Mouse (Mus musculus): ENCODE data around the gene 2010111I01Rik. TPM values are rescaled to one million over a fixed set of nuclear protein-coding genes. Genes with fewer than 3 reads are reported as not detected.

Gene 2010111I01Rik
- polyA plus RNA-seq, 1 experiment: not detected

DNA sequence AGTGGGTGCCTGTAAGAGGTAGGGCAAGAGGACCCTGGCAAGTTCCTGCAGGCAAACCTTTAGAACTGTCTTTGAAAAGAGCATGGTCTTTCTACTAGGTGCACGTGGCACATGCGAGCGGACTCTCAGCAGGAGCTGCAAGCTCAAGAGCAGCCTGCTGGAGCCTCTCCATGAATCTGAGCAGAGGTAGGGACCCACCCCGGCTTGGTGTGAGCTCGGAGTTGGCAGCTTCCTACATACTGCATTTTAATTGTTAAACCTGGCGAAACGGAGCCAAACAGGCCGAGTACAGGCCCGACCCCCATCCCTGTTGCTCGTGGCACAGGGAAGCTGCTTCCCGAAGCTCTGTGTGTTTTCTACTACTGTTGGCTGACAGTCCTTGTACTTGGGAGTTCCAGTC is 331.6 kb downstream of the 2010111I01Rik start:
- Histone ChIP-seq H3K4me3 (ENCODE audit: insufficient read depth, low read depth, low read length) (no peak overlapping the region), H3K27ac (ENCODE audit: insufficient read depth, low read depth, low read length) (no peak overlapping the region), H3K4me1 (ENCODE audit: control insufficient read depth, insufficient read depth, low read length) (peaks cover 16% of the 10 kb centered on the region)
- TF ChIP-seq CTCF (IDR thresholded peaks at IDR 0.05; ENCODE audit: insufficient read depth, low read depth, low read length) (no peak), POLR2A (IDR thresholded peaks at IDR 0.05; ENCODE audit: insufficient read depth, low read depth, low read length) (no peak)
- 76% methylated on average over 11 of the region's 11 CpGs for WGBS

DNA sequence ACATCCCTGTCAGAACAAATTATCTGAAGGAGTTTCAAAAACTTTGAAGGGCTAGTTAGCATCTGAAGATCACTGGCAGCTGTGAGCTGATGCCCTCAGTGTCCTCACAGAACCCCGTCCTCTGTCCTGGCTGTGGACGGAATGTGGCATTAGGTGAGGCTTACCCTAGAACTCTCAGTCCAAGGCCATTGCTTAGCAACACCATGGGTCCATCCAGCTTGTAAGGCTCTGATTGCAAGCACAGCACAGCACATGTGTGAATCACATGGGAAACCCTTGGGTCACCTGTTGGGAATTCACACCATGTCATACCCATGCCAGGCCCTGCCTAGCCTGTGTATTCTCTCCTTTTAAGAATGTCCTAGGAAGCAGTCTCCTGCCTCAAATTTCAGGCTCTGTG is 332.3 kb downstream of the 2010111I01Rik start:
- peaks cover 16% of the 10 kb centered on the region for H3K4me1 ChIP-seq (ENCODE audit: control insufficient read depth, insufficient read depth, low read length)
- H3K27ac ChIP-seq (ENCODE audit: insufficient read depth, low read depth, low read length): no peak overlapping the region
- 97% methylated on average over 2 of the region's 2 CpGs for WGBS
- no peak overlapping the region for H3K4me3 ChIP-seq (ENCODE audit: insufficient read depth, low read depth, low read length)
- no peak for TF ChIP-seq POLR2A (IDR thresholded peaks at IDR 0.05; ENCODE audit: insufficient read depth, low read depth, low read length)
- TF ChIP-seq CTCF (IDR thresholded peaks at IDR 0.05; ENCODE audit: insufficient read depth, low read depth, low read length): no peak

DNA sequence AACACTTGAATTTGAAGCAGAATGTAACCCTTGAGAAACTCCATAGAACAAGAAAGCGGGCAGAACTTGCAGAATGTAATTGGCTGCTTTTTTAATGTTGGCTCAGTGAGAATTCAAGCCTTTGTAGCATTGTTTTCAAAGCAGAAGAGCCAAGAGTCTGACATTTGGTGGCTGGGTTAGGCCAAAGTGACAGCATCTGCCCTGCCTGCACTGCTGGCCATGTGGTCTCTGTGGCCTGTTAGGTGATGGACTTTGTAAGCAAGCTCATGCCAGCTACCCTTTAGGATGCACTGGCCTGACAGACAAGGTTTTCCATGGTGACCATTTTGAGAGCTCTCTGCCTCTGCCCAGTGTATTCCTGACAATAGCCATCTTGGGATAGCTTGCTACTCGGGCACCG is 333.2 kb downstream of the 2010111I01Rik start:
- Histone ChIP-seq H3K27ac (ENCODE audit: insufficient read depth, low read depth, low read length) (no peak overlapping the region), H3K4me3 (ENCODE audit: insufficient read depth, low read depth, low read length) (no peak overlapping the region)

DNA sequence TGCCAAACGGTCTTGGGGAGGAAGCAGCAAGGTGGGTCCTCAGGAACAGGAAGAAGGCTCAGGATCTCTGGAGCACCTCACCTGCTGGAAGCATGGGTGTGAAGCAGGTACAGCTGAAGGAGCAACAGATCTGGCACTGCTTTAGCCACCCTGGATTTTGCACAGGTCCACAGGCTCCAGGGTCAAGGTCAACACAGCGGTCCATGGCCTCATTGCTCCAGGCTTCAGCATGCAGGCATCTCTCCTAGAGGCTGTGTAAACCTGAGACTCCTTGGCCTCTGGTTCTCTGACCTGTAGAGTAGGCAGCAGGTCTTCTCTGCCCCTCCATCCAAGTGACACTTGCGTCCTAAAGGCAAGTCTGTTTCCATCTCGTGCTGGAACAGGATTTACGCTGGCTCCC is 334.2 kb downstream of the 2010111I01Rik start:
- TF ChIP-seq POLR2A (IDR thresholded peaks at IDR 0.05; ENCODE audit: insufficient read depth, low read depth, low read length) (no peak), CTCF (IDR thresholded peaks at IDR 0.05; ENCODE audit: insufficient read depth, low read depth, low read length) (no peak)
- 94% methylated on average over 5 of the region's 5 CpGs for WGBS
- Histone ChIP-seq H3K27ac (ENCODE audit: insufficient read depth, low read depth, low read length) (no peak overlapping the region), H3K4me1 (ENCODE audit: control insufficient read depth, insufficient read depth, low read length) (peaks cover 11% of the 10 kb centered on the region), H3K4me3 (ENCODE audit: insufficient read depth, low read depth, low read length) (no peak overlapping the region)

More for the DNA sequence above, 333.2 kb downstream of the 2010111I01Rik start:
- TF ChIP-seq POLR2A (IDR thresholded peaks at IDR 0.05; ENCODE audit: insufficient read depth, low read depth, low read length) (no peak), CTCF (IDR thresholded peaks at IDR 0.05; ENCODE audit: insufficient read depth, low read depth, low read length) (no peak)
- H3K4me1 ChIP-seq (ENCODE audit: control insufficient read depth, insufficient read depth, low read length): peaks cover 15% of the 10 kb centered on the region
- 77% methylated on average over 3 of the region's 3 CpGs for WGBS

DNA sequence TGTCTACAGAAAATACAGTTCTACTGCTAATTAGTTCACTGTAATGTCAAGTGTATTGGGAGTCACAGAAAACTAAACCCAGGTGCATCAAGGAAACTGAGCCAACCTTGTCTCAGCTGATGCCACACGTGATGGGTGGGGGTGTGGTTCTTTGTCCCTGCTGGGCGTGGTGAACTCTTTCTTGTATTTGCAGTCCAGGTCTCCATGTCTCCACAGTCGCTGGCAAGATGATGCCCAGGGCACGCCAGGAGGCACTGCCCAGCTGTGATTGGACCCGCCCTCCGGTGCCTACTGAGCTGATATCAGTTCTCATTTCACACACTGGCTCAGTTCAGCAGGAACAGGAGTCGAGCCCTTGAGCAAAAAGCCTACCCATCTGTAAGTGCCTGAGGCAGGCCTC is 336.2 kb downstream of the 2010111I01Rik start:
- 74% methylated on average over 7 of the region's 7 CpGs for WGBS
- H3K4me3 ChIP-seq (ENCODE audit: insufficient read depth, low read depth, low read length): no peak overlapping the region
- TF ChIP-seq POLR2A (IDR thresholded peaks at IDR 0.05; ENCODE audit: insufficient read depth, low read depth, low read length) (no peak), CTCF (IDR thresholded peaks at IDR 0.05; ENCODE audit: insufficient read depth, low read depth, low read length) (no peak)

DNA sequence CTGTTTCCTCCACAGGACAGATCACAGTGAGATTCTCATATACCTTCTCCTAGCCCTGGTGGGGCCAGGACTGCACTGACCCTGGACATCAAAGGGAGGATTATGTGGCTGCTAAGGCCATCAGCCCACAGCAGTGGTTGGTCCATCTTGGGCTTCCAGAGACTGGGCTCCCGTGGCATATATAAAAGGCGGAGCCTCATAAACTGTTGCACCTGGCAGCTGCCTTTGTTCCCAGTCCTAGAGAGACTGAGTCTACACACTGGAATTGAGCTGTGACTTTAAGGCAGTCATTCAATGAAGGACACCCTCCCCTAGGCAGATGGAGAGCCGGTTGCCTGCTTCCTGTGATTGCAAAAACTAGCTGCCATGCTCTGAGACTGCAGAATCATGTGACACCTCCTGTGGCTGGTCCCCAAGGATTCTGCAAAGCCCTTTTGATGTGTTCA is 337.1 kb downstream of the 2010111I01Rik start:
- no peak for TF ChIP-seq POLR2A (IDR thresholded peaks at IDR 0.05; ENCODE audit: insufficient read depth, low read depth, low read length)
- 42% methylated on average over 3 of the region's 3 CpGs for WGBS
- H3K27ac ChIP-seq (ENCODE audit: insufficient read depth, low read depth, low read length): no peak overlapping the region
- peaks cover 11% of the 10 kb centered on the region; the same call in 1 of the 2 replicates for H3K4me1 ChIP-seq (ENCODE audit: control insufficient read depth, insufficient read depth, low read length)
- no peak overlapping the region for H3K4me3 ChIP-seq (ENCODE audit: insufficient read depth, low read depth, low read length)

More for the DNA sequence above, 336.2 kb downstream of the 2010111I01Rik start:
- Histone ChIP-seq H3K27ac (ENCODE audit: insufficient read depth, low read depth, low read length) (no peak overlapping the region), H3K4me1 (ENCODE audit: control insufficient read depth, insufficient read depth, low read length) (peaks cover 11% of the 10 kb centered on the region; the same call in 1 of the 2 replicates)

DNA sequence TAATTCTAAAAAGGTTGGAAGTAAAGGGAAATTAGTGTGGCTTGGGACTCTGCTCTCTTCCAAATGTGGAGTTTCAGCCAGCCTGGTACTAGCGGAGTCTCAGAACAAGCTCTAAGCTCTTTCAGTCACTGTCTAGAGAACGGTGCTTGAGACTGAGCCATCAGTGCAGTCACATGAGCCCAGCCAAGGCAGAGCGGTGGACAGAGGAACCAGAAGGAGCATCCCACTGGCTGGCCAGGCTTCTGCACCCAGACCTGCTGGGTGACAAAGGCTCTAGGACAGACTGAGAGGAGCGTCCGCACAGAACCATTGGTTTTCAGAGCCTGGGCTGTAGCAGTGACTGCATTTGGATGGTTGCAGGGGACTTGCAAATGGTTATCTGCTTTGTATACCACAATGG is 337.7 kb downstream of the 2010111I01Rik start:
- WGBS: 87% methylated on average over 5 of the region's 5 CpGs
- Histone ChIP-seq H3K4me3 (ENCODE audit: insufficient read depth, low read depth, low read length) (no peak overlapping the region), H3K27ac (ENCODE audit: insufficient read depth, low read depth, low read length) (no peak overlapping the region; the same call in 1 of the 2 replicates), H3K4me1 (ENCODE audit: control insufficient read depth, insufficient read depth, low read length) (peaks cover 11% of the 10 kb centered on the region; the same call in 1 of the 2 replicates)
- TF ChIP-seq POLR2A (IDR thresholded peaks at IDR 0.05; ENCODE audit: insufficient read depth, low read depth, low read length): no peak
- TF ChIP-seq CTCF (IDR thresholded peaks at IDR 0.05; ENCODE audit: insufficient read depth, low read depth, low read length): no peak

DNA sequence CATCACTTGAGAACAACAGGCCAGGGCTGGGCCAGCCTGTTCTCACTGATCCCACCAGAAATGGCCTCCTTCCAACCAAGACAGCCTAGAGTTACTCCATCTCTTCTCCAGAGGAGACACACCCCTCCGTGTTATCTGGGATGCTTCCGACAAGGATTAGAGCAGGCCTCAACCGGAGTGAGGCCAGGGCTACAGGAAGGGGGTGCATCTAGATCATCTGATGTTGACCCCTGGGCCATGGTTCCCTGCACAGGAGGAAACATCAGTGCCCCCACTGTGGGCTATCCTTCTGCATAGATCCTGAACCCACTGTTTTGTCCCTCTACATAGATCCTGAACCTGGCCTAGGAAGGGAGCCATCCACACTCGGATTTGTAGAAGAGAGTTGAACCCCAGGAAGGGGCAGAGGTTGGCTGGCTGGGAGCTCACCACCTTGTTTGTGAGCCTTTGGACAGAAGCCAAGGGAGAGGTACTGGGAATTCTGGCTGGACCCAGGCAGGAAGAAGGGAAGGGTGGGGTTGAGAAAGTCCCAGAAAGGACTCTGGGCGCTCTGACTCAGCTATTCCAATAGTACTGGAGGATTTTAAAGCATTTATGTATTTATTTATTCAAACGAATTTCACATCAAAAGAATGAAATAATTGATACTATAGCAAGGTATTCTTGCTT is 339.6 kb downstream of the 2010111I01Rik start:
- 76% methylated on average over 6 of the region's 6 CpGs for WGBS
- peaks cover 11% of the 10 kb centered on the region; the same call in 1 of the 2 replicates for H3K4me1 ChIP-seq (ENCODE audit: control insufficient read depth, insufficient read depth, low read length)
- TF ChIP-seq CTCF (IDR thresholded peaks at IDR 0.05; ENCODE audit: insufficient read depth, low read depth, low read length) (no peak), POLR2A (IDR thresholded peaks at IDR 0.05; ENCODE audit: insufficient read depth, low read depth, low read length) (no peak)
- H3K4me3 ChIP-seq (ENCODE audit: insufficient read depth, low read depth, low read length): no peak overlapping the region
- no peak overlapping the region for H3K27ac ChIP-seq (ENCODE audit: insufficient read depth, low read depth, low read length)

DNA sequence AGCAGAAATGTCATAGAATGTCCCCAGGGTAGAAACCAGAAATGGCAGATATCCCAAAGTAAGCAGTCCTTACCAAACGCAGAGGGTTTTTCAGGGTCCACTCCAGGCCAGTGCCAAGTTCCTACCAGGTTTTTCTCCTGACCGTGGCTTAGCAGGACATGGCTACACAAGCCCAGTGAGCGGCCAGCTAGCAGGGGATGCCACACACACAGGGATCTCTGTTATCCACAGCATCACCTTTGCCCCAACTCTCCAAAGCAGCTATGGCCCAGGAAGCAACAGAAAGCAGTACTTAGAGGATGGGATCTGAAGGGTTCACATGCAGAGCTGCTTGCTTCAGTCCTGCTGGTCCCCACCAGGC is 340.1 kb downstream of the 2010111I01Rik start:
- Histone ChIP-seq H3K4me3 (ENCODE audit: insufficient read depth, low read depth, low read length) (no peak overlapping the region), H3K4me1 (ENCODE audit: control insufficient read depth, insufficient read depth, low read length) (peaks cover 11% of the 10 kb centered on the region; the same call in 1 of the 2 replicates), H3K27ac (ENCODE audit: insufficient read depth, low read depth, low read length) (no peak overlapping the region)
- WGBS: 76% methylated on average over 3 of the region's 3 CpGs
- TF ChIP-seq CTCF (IDR thresholded peaks at IDR 0.05; ENCODE audit: insufficient read depth, low read depth, low read length): no peak
- no peak for TF ChIP-seq POLR2A (IDR thresholded peaks at IDR 0.05; ENCODE audit: insufficient read depth, low read depth, low read length)
